Mouse (Mus musculus) heart, adult 9 months (tissue): ENCODE measurements around the gene Aox4.

ENCODE experiments used
- DNase-seq, 2 experiments: peaks; one replicate each; pipeline ENCODE4 v3.0.0; 2022; ENCODE audit warnings: low spot score in 2 of 2

The Aox4 gene

GRCm38 (mm10) chr1:58301073-58301472, 90.9 kb downstream of the Aox4 start:
- DNase-seq = no peak

GRCm38 (mm10) chr1:58302015-58302414, 91.8 kb downstream of the Aox4 start:
- no peak for DNase-seq

GRCm38 (mm10) chr1:58303009-58303408, 92.8 kb downstream of the Aox4 start:
- DNase-seq = no peak

GRCm38 (mm10) chr1:58303726-58304125, 93.5 kb downstream of the Aox4 start:
- peak; percentile 52 to 73 for DNase-seq

GRCm38 (mm10) chr1:58304296-58304695, 94.1 kb downstream of the Aox4 start:
- DNase-seq = peak; percentile 41 to 54

GRCm38 (mm10) chr1:58307181-58307580, 97.0 kb downstream of the Aox4 start:
- DNase-seq = no peak

GRCm38 (mm10) chr1:58308594-58308993, 98.4 kb downstream of the Aox4 start:
- no peak for DNase-seq

- no peak for DNase-seq
Observed at GRCm38 (mm10) chr1:58309853-58310252, 99.7 kb downstream of the Aox4 start.

- DNase-seq = no peak
Observed at GRCm38 (mm10) chr1:58311221-58311864, 101.1 kb downstream of the Aox4 start.

- no peak for DNase-seq
Observed at GRCm38 (mm10) chr1:58313173-58313572, 103.0 kb downstream of the Aox4 start.

GRCm38 (mm10) chr1:58315532-58315931, 105.3 kb downstream of the Aox4 start:
- DNase-seq = no peak
